Comparison of ENCODE assay signal across 8 mouse cellular contexts in the genomic region with DNA sequence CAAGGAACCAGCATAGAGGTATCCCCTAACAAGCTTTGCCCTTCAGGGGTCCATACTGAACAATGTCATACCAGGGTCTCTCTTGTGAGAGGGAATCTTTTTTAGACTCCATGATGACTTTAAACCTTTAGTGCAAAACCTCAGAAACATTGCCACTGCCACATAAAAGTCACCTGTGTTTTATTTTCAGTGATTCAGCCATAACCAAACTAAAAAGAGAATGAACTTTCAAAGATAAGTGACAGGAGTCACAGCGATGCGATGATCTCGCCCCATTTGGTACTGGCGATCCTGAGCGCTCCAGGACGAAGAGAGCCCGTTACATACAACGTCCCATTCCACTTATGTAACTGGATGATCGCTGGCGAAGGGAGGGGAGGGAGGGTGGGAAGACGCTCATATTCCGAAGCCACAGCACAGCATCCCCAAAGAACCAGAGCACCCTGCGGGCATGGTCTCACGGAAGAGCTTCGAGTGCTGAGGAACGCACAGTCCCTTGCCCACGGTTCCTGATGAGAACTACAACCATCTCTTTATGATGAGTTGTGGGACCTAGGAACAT. TPM values are rescaled to one million over a fixed set of nuclear protein-coding genes. Genes with fewer than 3 reads are reported as not detected.
DNase-seq lines count a peak whose midpoint lies in the region; ATAC-seq and TF ChIP-seq lines count a peak whose summit lies in the region.

No protein-coding gene starts in this region.

- peak overlapping the region; percentile 74 for H3K4me2 ChIP-seq in heart, postnatal 0 days (ENCODE audit: low read depth, low read length)
- H3K4me2 ChIP-seq in liver, embryonic 16.5 days (ENCODE audit: low read depth, low read length) = peak overlapping the region; percentile 80

- no peaks in the 10 kb centered on the region for H3K36me3 ChIP-seq in spleen, adult 2 months (ENCODE audit: control insufficient read depth, insufficient read depth, low read length)
- H3K36me3 ChIP-seq in heart, postnatal 0 days (replicated peaks; ENCODE audit: control insufficient read depth, insufficient read depth, low read length) = no peaks in the 10 kb centered on the region
- no peaks in the 10 kb centered on the region for H3K36me3 ChIP-seq in liver, embryonic 16.5 days (ENCODE audit: control insufficient read depth, insufficient read depth)

- peak overlapping the region; percentile 89 for H3K9ac ChIP-seq in heart, postnatal 0 days (replicated peaks; ENCODE audit: low read depth, low read length)
- peak overlapping the region; percentile 79 for H3K9ac ChIP-seq in liver, embryonic 16.5 days (ENCODE audit: low read depth, low read length)

- H3K9me3 ChIP-seq in heart, postnatal 0 days (replicated peaks; ENCODE audit: control insufficient read depth, low read length) = no peaks in the 10 kb centered on the region
- H3K9me3 ChIP-seq in liver, embryonic 16.5 days (replicated peaks; ENCODE audit: control insufficient read depth, low read length) = no peaks in the 10 kb centered on the region

- no peaks in the 10 kb centered on the region; the same call in 1 of the 2 replicates for H3K4me1 ChIP-seq in spleen, adult 2 months (ENCODE audit: control insufficient read depth, insufficient read depth, insufficient read length)
- H3K4me1 ChIP-seq in heart, postnatal 0 days (ENCODE audit: control insufficient read depth, insufficient read depth) = no peaks in the 10 kb centered on the region; the same call in 1 of the 2 replicates
- peaks cover 6% of the 10 kb centered on the region for H3K4me1 ChIP-seq in liver, embryonic 16.5 days (ENCODE audit: control insufficient read depth, low read depth, low read length)

- TF ChIP-seq CTCF in spleen, adult 2 months (IDR thresholded peaks at IDR 0.05; ENCODE audit: extremely low read depth, insufficient read depth, insufficient read length, insufficient replicate concordance) = no peak
- no peak for TF ChIP-seq CTCF in heart, postnatal 0 days (IDR thresholded peaks at IDR 0.05; ENCODE audit: low read depth)

- TF ChIP-seq POLR2A in spleen, adult 2 months (IDR thresholded peaks at IDR 0.05; ENCODE audit: low read depth, low read length) = no peak

- peak; percentile 6 for DNase-seq in embryo, embryonic 10 days (ENCODE audit: low spot score)
- DNase-seq in embryo, embryonic 10.5 days (ENCODE audit: low spot score) = no peak
- DNase-seq in spleen, adult 2 months (ENCODE audit: low read depth in 1 of 2, low spot score in 2 of 2) = no peak
- no peak for DNase-seq in spleen, adult 18-20 months
- DNase-seq in heart, postnatal 0 days (ENCODE audit: low spot score) = no peak
- no peak for DNase-seq in urinary bladder, postnatal 10 days (ENCODE audit: low spot score)

- no peak for ATAC-seq in heart, postnatal 0 days (ENCODE audit: insufficient read depth, low read depth)
- ATAC-seq in liver, embryonic 16.5 days (ENCODE audit: low read depth) = no peak
- ATAC-seq in granulocyte monocyte progenitor cell, adult 5-6 weeks (replicated peaks; ENCODE audit: poor library complexity, severe bottlenecking) = no peak

- H3K27ac ChIP-seq in spleen, adult 2 months (ENCODE audit: insufficient read depth, low read length) = peak overlapping the region; percentile 97
- peak overlapping the region; percentile 93 for H3K27ac ChIP-seq in heart, postnatal 0 days (ENCODE audit: low read depth)
- peak overlapping the region; percentile 91 for H3K27ac ChIP-seq in liver, embryonic 16.5 days (ENCODE audit: low read length)

- TF ChIP-seq EP300 in heart, postnatal 0 days (IDR thresholded peaks at IDR 0.05; ENCODE audit: low read depth) = no peak

- WGBS in spleen, adult 2 months = 31% methylated on average over 17 of the region's 17 CpGs
- WGBS in heart, postnatal 0 days = 20% methylated on average over 17 of the region's 17 CpGs
- 24% methylated on average over 17 of the region's 17 CpGs for WGBS in liver, embryonic 16.5 days (ENCODE audit: insufficient replicate concordance)

- no peaks in the 10 kb centered on the region for H3K27me3 ChIP-seq in spleen, adult 2 months (ENCODE audit: control insufficient read depth, insufficient read depth, low read length)
- no peaks in the 10 kb centered on the region for H3K27me3 ChIP-seq in heart, postnatal 0 days (ENCODE audit: control insufficient read depth, insufficient read depth, low read length)
- no peaks in the 10 kb centered on the region for H3K27me3 ChIP-seq in liver, embryonic 16.5 days (ENCODE audit: control insufficient read depth, insufficient read depth, low read depth, low read length)

- peak overlapping the region; percentile 95 for H3K4me3 ChIP-seq in spleen, adult 2 months (ENCODE audit: extremely low read depth, insufficient read depth, insufficient read length)
- peak overlapping the region; percentile 79 for H3K4me3 ChIP-seq in heart, postnatal 0 days (ENCODE audit: low read depth, low read length)
- H3K4me3 ChIP-seq in liver, embryonic 16.5 days (ENCODE audit: low read depth, low read length) = peak overlapping the region; percentile 78

RNA-seq across cellular contexts. Expression of a gene that starts 42.9 kb away (rescaled TPM):
- not detected in 2 replicates for polyA plus RNA-seq in spleen, adult 2 months (2012; rRNA removed)
- not detected in 2 replicates for total RNA-seq in heart, postnatal 0 days (2014; rRNA removed; ENCODE audit: low replicate concordance)
- polyA plus RNA-seq in heart, postnatal 0 days (2015; fragmentation: Nextera tagmentation; extraction: Ambion mirVana) = not detected in 2 replicates
- polyA plus RNA-seq in liver, embryonic 16.5 days (2015; fragmentation: Nextera tagmentation; extraction: Ambion mirVana) = not detected in 2 replicates
- total RNA-seq in granulocyte monocyte progenitor cell, adult 5-6 weeks (2014; fragmentation: Nextera tagmentation) = not detected in 2 replicates
- total RNA-seq in granulocyte monocyte progenitor cell, adult 5-6 weeks (2017) = not detected in 2 replicates

RNA-seq across cellular contexts. Expression of a gene that starts 50.8 kb away (rescaled TPM):
- 5.5 and 6.1 TPM in 2 replicates for polyA plus RNA-seq in spleen, adult 2 months (2012; rRNA removed)
- 15.6 and 43.8 TPM in 2 replicates for total RNA-seq in heart, postnatal 0 days (2014; rRNA removed; ENCODE audit: low replicate concordance)
- polyA plus RNA-seq in heart, postnatal 0 days (2015; fragmentation: Nextera tagmentation; extraction: Ambion mirVana) = 10.8 and 12.1 TPM in 2 replicates
- polyA plus RNA-seq in liver, embryonic 16.5 days (2015; fragmentation: Nextera tagmentation; extraction: Ambion mirVana) = 5.5 and 5.7 TPM in 2 replicates
- 19.9 and 22.6 TPM in 2 replicates for total RNA-seq in granulocyte monocyte progenitor cell, adult 5-6 weeks (2014; fragmentation: Nextera tagmentation)
- 11.6 and 14.6 TPM in 2 replicates for total RNA-seq in granulocyte monocyte progenitor cell, adult 5-6 weeks (2017)
